Mouse (Mus musculus) MEL (cell line): ENCODE data around the gene Thap11. TPM values are rescaled to one million over a fixed set of nuclear protein-coding genes. Genes with fewer than 3 reads are reported as not detected.

Experiments used
- DNase-seq: peaks from one replicate; pipeline ENCODE4 v3.0.0; 2011; ENCODE audit warnings: low read depth, low spot score
- H3K27ac ChIP-seq: 2 replicates; pipeline ENCODE4 v1.5.1; 2012; ENCODE audit warnings: low read depth, mild to moderate bottlenecking, control low read depth, low read length, moderate library complexity; ENCODE audit not compliant: control insufficient read depth
- H3K27me3 ChIP-seq, 2 experiments: fragments of 150-350 bp in 1 of 2; sonication (generic) in 1 of 2; 2 replicates each; pipeline ENCODE4 v1.6.1; 2012; ENCODE audit warnings: low read length in 2 of 2, mild to moderate bottlenecking in 2 of 2, improper control_type of control experiment in 1 of 2, moderate library complexity in 1 of 2; ENCODE audit not compliant: insufficient read depth in 2 of 2, control insufficient read depth in 1 of 2
- H3K36me3 ChIP-seq, 2 experiments: 2 replicates each; pipeline ENCODE4 v1.6.1; 2012 to 2014; ENCODE audit warnings: low read length in 2 of 2, improper control_type of control experiment in 1 of 2, inconsistent platforms in 1 of 2, mild to moderate bottlenecking in 1 of 2; ENCODE audit not compliant: insufficient read depth in 2 of 2, control insufficient read depth in 1 of 2
- H3K4me1 ChIP-seq, 2 experiments: fragments of 150-350 bp in 1 of 2; sonication (generic) in 1 of 2; 2 replicates each; pipeline ENCODE4 v1.6.1; 2012; ENCODE audit warnings: low read length in 2 of 2, improper control_type of control experiment in 1 of 2, mild to moderate bottlenecking in 1 of 2; ENCODE audit not compliant: insufficient read depth in 2 of 2, control insufficient read depth in 1 of 2
- H3K4me3 ChIP-seq, 2 experiments: fragments of 150-350 bp in 1 of 2; sonication (generic) in 1 of 2; 2 replicates each; pipeline ENCODE4 v1.5.1; 2012; ENCODE audit warnings: low read depth in 2 of 2, low read length in 2 of 2, mild to moderate bottlenecking in 2 of 2, moderate library complexity in 2 of 2, control low read depth in 1 of 2, improper control_type of control experiment in 1 of 2; ENCODE audit not compliant: control insufficient read depth in 1 of 2, insufficient read depth in 1 of 2
- H3K79me2 ChIP-seq: 2 replicates; pipeline ENCODE4 v1.6.1; 2012; ENCODE audit warnings: mild to moderate bottlenecking, low read length, moderate library complexity; ENCODE audit not compliant: control insufficient read depth, poor library complexity, insufficient read depth
- H3K9ac ChIP-seq: 2 replicates; pipeline ENCODE4 v1.6.1; 2012; ENCODE audit warnings: low read depth, mild to moderate bottlenecking, control low read depth, low read length, moderate library complexity; ENCODE audit not compliant: control insufficient read depth, poor library complexity, severe bottlenecking
- H3K9me3 ChIP-seq: fragments of 150-350 bp; sonication (generic); replicated peaks from 2 replicates; pipeline ENCODE4 v1.6.1; 2012; ENCODE audit warnings: mild to moderate bottlenecking, low read length, improper control_type of control experiment, moderate library complexity; ENCODE audit not compliant: insufficient read depth
- BHLHE40 ChIP-seq: IDR thresholded peaks from 2 replicates; pipeline ENCODE4 v1.6.1; 2012; ENCODE audit warnings: low read depth, mild to moderate bottlenecking, inconsistent platforms, low read length, improper control_type of control experiment, borderline replicate concordance
- EP300 ChIP-seq, 2 experiments: IDR thresholded peaks; 2 replicates each; pipeline ENCODE4 v1.6.1; 2011; ENCODE audit warnings: improper control_type of control experiment in 2 of 2, low read length in 2 of 2, low read depth in 1 of 2, mild to moderate bottlenecking in 1 of 2
- ETS1 ChIP-seq: IDR thresholded peaks from 2 replicates; pipeline ENCODE4 v1.6.1; 2012; ENCODE audit warnings: low read depth, mild to moderate bottlenecking, inconsistent platforms, low read length, improper control_type of control experiment, moderate library complexity
- GATA1 ChIP-seq: IDR thresholded peaks from 2 replicates; pipeline ENCODE4 v1.6.1; 2011; ENCODE audit warnings: low read depth, low read length, improper control_type of control experiment
- KAT2A ChIP-seq: conservative IDR thresholded peaks from 2 replicates; pipeline ENCODE4 v1.6.1; 2012; ENCODE audit warnings: low read depth, low read length, improper control_type of control experiment, inconsistent platforms
- MAX ChIP-seq: IDR thresholded peaks from 2 replicates; pipeline ENCODE4 v1.6.1; 2011; ENCODE audit warnings: low read length, improper control_type of control experiment
- MAZ ChIP-seq: IDR thresholded peaks from 2 replicates; pipeline ENCODE4 v1.6.1; 2012; ENCODE audit warnings: low read depth, mild to moderate bottlenecking, inconsistent platforms, low read length, improper control_type of control experiment
- MXI1 ChIP-seq: IDR thresholded peaks from 2 replicates; pipeline ENCODE4 v1.6.1; 2011; ENCODE audit warnings: mild to moderate bottlenecking, low read depth, low read length, improper control_type of control experiment
- MYB ChIP-seq: IDR thresholded peaks from 2 replicates; pipeline ENCODE4 v1.6.1; 2011; ENCODE audit warnings: mild to moderate bottlenecking, low read depth, low read length, improper control_type of control experiment
- NELFE ChIP-seq: IDR thresholded peaks from 2 replicates; pipeline ENCODE4 v1.6.1; 2011; ENCODE audit warnings: low read depth, low read length, improper control_type of control experiment
- POLR2AphosphoS5 ChIP-seq: IDR thresholded peaks from 2 replicates; pipeline ENCODE4 v1.6.1; 2012; ENCODE audit warnings: low read depth, borderline replicate concordance, mild to moderate bottlenecking, inconsistent platforms, low read length, moderate library complexity, mixed read lengths
- RAD21 ChIP-seq: IDR thresholded peaks from 2 replicates; pipeline ENCODE4 v1.6.1; 2011; ENCODE audit warnings: mild to moderate bottlenecking, low read depth, low read length, improper control_type of control experiment
- RCOR1 ChIP-seq: IDR thresholded peaks from 2 replicates; pipeline ENCODE4 v1.6.1; 2012; ENCODE audit warnings: low read depth, mild to moderate bottlenecking, inconsistent platforms, low read length, improper control_type of control experiment
- SIN3A ChIP-seq: IDR thresholded peaks from 2 replicates; pipeline ENCODE4 v1.6.1; 2012; ENCODE audit warnings: low read length, improper control_type of control experiment, inconsistent platforms
- TBP ChIP-seq: IDR thresholded peaks from 2 replicates; pipeline ENCODE4 v1.8.0; 2011; ENCODE audit warnings: low read depth, low read length, improper control_type of control experiment
- TCF12 ChIP-seq: IDR thresholded peaks from 2 replicates; pipeline ENCODE4 v1.6.1; 2014; ENCODE audit warnings: low read depth, mild to moderate bottlenecking, inconsistent platforms, low read length, improper control_type of control experiment, moderate library complexity
- UBTF ChIP-seq: IDR thresholded peaks from 2 replicates; pipeline ENCODE4 v1.6.1; 2012; ENCODE audit warnings: low read depth, mild to moderate bottlenecking, inconsistent platforms, low read length, improper control_type of control experiment, moderate library complexity, borderline replicate concordance; ENCODE audit not compliant: insufficient read depth
- USF1 ChIP-seq: IDR thresholded peaks from 2 replicates; pipeline ENCODE4 v1.6.1; 2014; ENCODE audit warnings: low read depth, mild to moderate bottlenecking, inconsistent platforms, low read length, improper control_type of control experiment, moderate library complexity
- USF2 ChIP-seq, 2 experiments: IDR thresholded peaks; 2 replicates each; pipeline ENCODE4 v1.6.1; 2011 to 2012; ENCODE audit warnings: improper control_type of control experiment in 2 of 2, low read length in 2 of 2, borderline replicate concordance in 1 of 2, inconsistent platforms in 1 of 2, low read depth in 1 of 2, mild to moderate bottlenecking in 1 of 2; ENCODE audit not compliant: insufficient read depth in 1 of 2
- ZKSCAN1 ChIP-seq: IDR thresholded peaks from 2 replicates; pipeline ENCODE4 v1.6.1; 2012; ENCODE audit warnings: low read depth, mild to moderate bottlenecking, inconsistent platforms, low read length, improper control_type of control experiment, moderate library complexity
- polyA plus RNA-seq, 2 experiments: library from polyadenylated mRNA; stranded (reverse) in 1 of 2; unstranded in 1 of 2; fragments of >175 nt in 1 of 2; fragments of >200 nt in 1 of 2; gene quantifications; 2 replicates each; pipeline versions ENCODE4 v1.2.1 to v1.2.4; 2012; ENCODE audit warnings: low replicate concordance in 2 of 2, low read depth in 1 of 2; ENCODE audit not compliant: insufficient read length in 2 of 2, insufficient read depth in 1 of 2, missing spikeins in 1 of 2
- total RNA-seq: library from RNA; depleted of rRNA; stranded (reverse); fragments of 300-350 nt; gene quantifications from 2 replicates; pipeline ENCODE4 v1.2.3, GENCODE M21; 2012

Thap11 gene
- total and polyA plus RNA-seq, 3 experiments: 48.8 to 51.4 TPM; not detected in 1

DNA sequence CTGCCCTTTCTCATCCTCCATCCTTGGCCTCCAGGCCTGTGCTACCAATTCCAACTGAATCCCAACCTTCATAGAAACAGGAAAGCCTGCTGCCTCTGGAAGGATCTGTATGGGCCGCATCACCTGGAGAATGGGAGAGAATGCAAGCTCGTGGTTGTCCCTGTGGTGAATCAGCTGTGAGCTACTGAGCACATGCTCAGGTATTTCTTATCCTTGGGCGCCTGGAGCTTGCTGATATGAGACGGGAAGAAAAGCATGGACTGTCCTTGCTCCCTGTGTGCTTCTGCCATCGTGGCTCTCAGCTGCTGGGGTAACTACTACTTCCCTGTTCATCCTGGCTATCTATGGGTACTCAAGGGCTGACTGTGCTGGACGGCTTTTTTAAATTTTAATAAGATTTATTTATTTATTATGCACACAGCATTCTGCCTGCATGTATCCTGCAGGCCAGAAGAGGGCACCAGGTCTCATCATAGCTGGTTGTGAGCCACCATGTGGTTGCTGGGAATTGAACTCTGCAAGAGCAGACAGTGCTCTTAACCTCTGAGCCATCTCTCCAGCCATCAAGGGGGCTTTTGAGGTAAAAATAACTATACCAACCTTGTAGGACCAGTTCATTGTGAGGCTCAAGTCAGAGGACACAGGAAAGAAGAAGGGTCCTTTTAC is 11.6 kb downstream of the Thap11 start (continued):
- TF ChIP-seq UBTF: no peak
- no peak for TF ChIP-seq USF2 (IDR thresholded peaks at IDR 0.05; ENCODE audit: borderline replicate concordance in 1 of 2, insufficient read depth in 1 of 2, low read depth in 1 of 2, low read length in 2 of 2)

DNA sequence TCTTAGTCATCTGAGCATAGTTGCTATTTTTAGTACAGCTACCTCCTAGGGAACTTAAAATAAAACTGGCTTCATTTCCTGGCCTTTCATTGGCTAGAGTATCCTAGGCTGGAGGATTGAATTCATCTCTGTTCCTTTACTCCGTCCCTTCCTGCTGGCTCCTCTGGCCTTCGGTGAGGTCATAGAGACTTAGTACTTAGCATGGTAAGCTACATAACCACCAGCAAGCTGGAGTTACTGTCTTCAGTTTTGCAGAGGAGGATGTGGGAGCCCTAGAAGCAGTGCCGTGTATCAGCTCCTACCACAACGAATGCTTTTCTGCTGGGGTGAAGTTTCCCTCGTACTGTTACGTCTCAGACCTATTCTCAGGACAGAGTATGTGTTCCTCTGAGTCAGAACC is 19.4 kb downstream of the Thap11 start:
- Histone ChIP-seq H3K9ac (no peak overlapping the region), H3K4me3 (no peak overlapping the region), H3K79me2 (peaks cover 26% of the 10 kb centered on the region), H3K9me3 (no peaks in the 10 kb centered on the region), H3K27me3 (no peaks in the 10 kb centered on the region), H3K27ac (no peak overlapping the region), H3K4me1 (no peaks in the 10 kb centered on the region), H3K36me3 (peaks cover 0 to 31% of the 10 kb centered on the region in 2 experiments; a peak in 2 of 4 replicates)
- TF ChIP-seq MAX (no peak), BHLHE40 (no peak), USF2 (IDR thresholded peaks at IDR 0.05; ENCODE audit: borderline replicate concordance in 1 of 2, insufficient read depth in 1 of 2, low read depth in 1 of 2, low read length in 2 of 2) (no peak), POLR2AphosphoS5 (no peak), NELFE (no peak), GATA1 (no peak), RAD21 (no peak), UBTF (no peak), EP300 (IDR thresholded peaks at IDR 0.05; ENCODE audit: low read depth in 1 of 2, low read length in 2 of 2) (no peak), TCF12 (no peak), ETS1 (no peak), TBP (no peak), MAZ (no peak), RCOR1 (no peak), MYB (no peak), ZKSCAN1 (no peak), KAT2A (no peak), SIN3A (no peak), MXI1 (no peak), USF1 (no peak)
- no peak for DNase-seq
